In the genomic region with DNA sequence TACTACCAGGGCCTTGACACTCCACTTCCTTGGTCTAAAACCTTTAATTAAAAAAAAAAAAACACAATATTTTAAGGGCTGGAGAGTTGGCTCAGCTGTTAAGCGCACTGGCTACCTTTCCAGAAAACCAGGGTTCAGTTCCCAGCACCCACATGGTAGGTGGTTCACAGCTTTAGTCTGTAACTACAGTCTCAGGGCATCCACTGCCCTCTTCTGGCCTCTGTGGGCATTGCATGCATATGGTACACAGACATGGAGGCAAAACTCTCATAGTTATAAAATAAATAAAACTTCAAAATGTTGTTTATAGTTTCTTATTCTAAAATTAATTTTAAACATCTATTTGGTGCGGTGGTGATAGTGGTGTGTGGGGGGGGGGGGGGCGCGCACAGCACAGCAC, we compare ENCODE assay signal across 17 mouse cellular contexts. TPM values are rescaled to one million over a fixed set of nuclear protein-coding genes. Genes with fewer than 3 reads are reported as not detected.
DNase-seq lines count a peak whose midpoint lies in the region; ATAC-seq and TF ChIP-seq lines count a peak whose summit lies in the region.
"Had no signal": no experiment of that assay in that cellular context is flagged by ENCODE, and none has a peak within 500 bp of the region (broad histone marks: within the 10 kb centered on the region; RNA-seq: fewer than 3 reads in every experiment).

No protein-coding gene starts in this region.

- 96% methylated on average over 4 of the region's 4 CpGs for WGBS in hindbrain, postnatal 0 days
- WGBS in hindbrain, embryonic 11.5 days: 89% methylated on average over 4 of the region's 4 CpGs
- 96% methylated on average over 4 of the region's 4 CpGs for WGBS in midbrain, embryonic 11.5 days
- WGBS in midbrain, embryonic 13.5 days: 91% methylated on average over 4 of the region's 4 CpGs

- no peak overlapping the region for H3K27ac ChIP-seq in hindbrain, postnatal 0 days
- no peak overlapping the region for H3K27ac ChIP-seq in hindbrain, embryonic 11.5 days (ENCODE audit: low read depth, low read length)
- H3K27ac ChIP-seq in midbrain, embryonic 11.5 days (ENCODE audit: low read depth, low read length): no peak overlapping the region
- H3K27ac ChIP-seq in midbrain, embryonic 13.5 days: no peak overlapping the region
- H3K27ac ChIP-seq: limb, embryonic 12.5 days; stomach, embryonic 15.5 days had no signal

- ATAC-seq in hindbrain, postnatal 0 days: no peak
- no peak for ATAC-seq in hindbrain, embryonic 11.5 days (ENCODE audit: low FRiP score)
- no peak for ATAC-seq in midbrain, embryonic 11.5 days (ENCODE audit: low FRiP score)
- no peak for ATAC-seq in midbrain, embryonic 13.5 days
- no peak for ATAC-seq in megakaryocyte-erythroid progenitor cell, adult 5-6 weeks (replicated peaks; ENCODE audit: low FRiP score, low TSS enrichment, poor library complexity, severe bottlenecking)
- ATAC-seq: inflammation-experienced regulatory T-cells, adult 6 months had no signal

- no peak overlapping the region for H3K4me2 ChIP-seq in hindbrain, postnatal 0 days (ENCODE audit: low read depth, low read length)
- no peak overlapping the region for H3K4me2 ChIP-seq in hindbrain, embryonic 11.5 days (replicated peaks; ENCODE audit: low read depth, low read length)
- no peak overlapping the region for H3K4me2 ChIP-seq in midbrain, embryonic 11.5 days
- no peak overlapping the region for H3K4me2 ChIP-seq in midbrain, embryonic 13.5 days (replicated peaks)
- H3K4me2 ChIP-seq: limb, embryonic 12.5 days; stomach, embryonic 15.5 days had no signal

- peaks cover 3% of the 10 kb centered on the region; the same call in 1 of the 2 replicates for H3K4me1 ChIP-seq in hindbrain, postnatal 0 days (ENCODE audit: insufficient read depth, low read length)
- no peaks in the 10 kb centered on the region; the same call in 1 of the 2 replicates for H3K4me1 ChIP-seq in hindbrain, embryonic 11.5 days (replicated peaks; ENCODE audit: control insufficient read depth, insufficient read depth, low read length)
- H3K4me1 ChIP-seq in midbrain, embryonic 11.5 days (ENCODE audit: control insufficient read depth, insufficient read depth, low read length): 0 out of 2 replicates have a peak, but pooled peaks cover 3% of the 10 kb centered on the region
- H3K4me1 ChIP-seq in midbrain, embryonic 13.5 days (replicated peaks): peaks cover 12% of the 10 kb centered on the region
- H3K4me1 ChIP-seq: stomach, embryonic 15.5 days had no signal

- no peak for DNase-seq in hindbrain, postnatal 0 days (ENCODE audit: low spot score)
- no peak for DNase-seq in hindbrain, embryonic 11.5 days (ENCODE audit: low spot score)
- peak; percentile 81 for DNase-seq in midbrain, embryonic 11.5 days (ENCODE audit: low spot score, missing footprints)
- peak; percentile 53 for DNase-seq in ES-CJ7 (ENCODE audit: low read depth, low spot score)
- peak; percentile 47 for DNase-seq in naive thymus-derived CD4-positive, alpha-beta T cell, adult 2 months (ENCODE audit: low read depth)
- DNase-seq in layer of hippocampus, adult 9-10 months (ENCODE audit: low spot score): no peak
- DNase-seq: adrenal gland, postnatal 10 days; cerebellum, adult 11-12 months; gastrocnemius, postnatal 25 days; heart, postnatal 10 days; right cerebral cortex, adult 18-20 months had no signal

- peak; percentile 35; the same call in 1 of the 2 replicates for TF ChIP-seq CTCF in hindbrain, postnatal 0 days (IDR thresholded peaks at IDR 0.05; ENCODE audit: low read depth)

- no peak overlapping the region for H3K9ac ChIP-seq in hindbrain, postnatal 0 days (replicated peaks; ENCODE audit: low read length)
- no peak overlapping the region for H3K9ac ChIP-seq in hindbrain, embryonic 11.5 days (ENCODE audit: low read depth, low read length)
- H3K9ac ChIP-seq in midbrain, embryonic 11.5 days (ENCODE audit: low read length): no peak overlapping the region
- no peak overlapping the region for H3K9ac ChIP-seq in midbrain, embryonic 13.5 days (replicated peaks)
- H3K9ac ChIP-seq: limb, embryonic 12.5 days; stomach, embryonic 15.5 days had no signal

- no peaks in the 10 kb centered on the region for H3K36me3 ChIP-seq in hindbrain, postnatal 0 days (ENCODE audit: insufficient read depth, low read length)
- no peaks in the 10 kb centered on the region for H3K36me3 ChIP-seq in hindbrain, embryonic 11.5 days (ENCODE audit: control insufficient read depth, insufficient read depth, low read length)
- no peaks in the 10 kb centered on the region for H3K36me3 ChIP-seq in midbrain, embryonic 11.5 days (ENCODE audit: control insufficient read depth, insufficient read depth, low read length)
- H3K36me3 ChIP-seq in midbrain, embryonic 13.5 days: no peaks in the 10 kb centered on the region
- H3K36me3 ChIP-seq: G1E; limb, embryonic 12.5 days; stomach, embryonic 15.5 days had no signal

- no peaks in the 10 kb centered on the region for H3K9me3 ChIP-seq in hindbrain, postnatal 0 days (ENCODE audit: low read length)
- H3K9me3 ChIP-seq in hindbrain, embryonic 11.5 days (ENCODE audit: control insufficient read depth, low read length): no peaks in the 10 kb centered on the region
- H3K9me3 ChIP-seq in midbrain, embryonic 11.5 days (ENCODE audit: control insufficient read depth, low read length): no peaks in the 10 kb centered on the region
- no peaks in the 10 kb centered on the region for H3K9me3 ChIP-seq in midbrain, embryonic 13.5 days
- H3K9me3 ChIP-seq: G1E; limb, embryonic 12.5 days; stomach, embryonic 15.5 days had no signal

- no peak overlapping the region for H3K4me3 ChIP-seq in hindbrain, postnatal 0 days (ENCODE audit: low read length)
- no peak overlapping the region for H3K4me3 ChIP-seq in hindbrain, embryonic 11.5 days (ENCODE audit: low read depth, low read length)
- no peak overlapping the region for H3K4me3 ChIP-seq in midbrain, embryonic 11.5 days (ENCODE audit: low read depth, low read length)
- H3K4me3 ChIP-seq in midbrain, embryonic 13.5 days (replicated peaks): no peak overlapping the region
- H3K4me3 ChIP-seq: limb, embryonic 12.5 days; stomach, embryonic 15.5 days had no signal

- H3K27me3 ChIP-seq in hindbrain, postnatal 0 days (ENCODE audit: insufficient read depth, low read length): no peaks in the 10 kb centered on the region
- H3K27me3 ChIP-seq in hindbrain, embryonic 11.5 days (ENCODE audit: control insufficient read depth, insufficient read depth, low read length): peaks cover 11% of the 10 kb centered on the region
- peaks cover 10% of the 10 kb centered on the region; the same call in 1 of the 2 replicates for H3K27me3 ChIP-seq in midbrain, embryonic 11.5 days (ENCODE audit: control insufficient read depth, insufficient read depth, low read length)
- peaks cover 34% of the 10 kb centered on the region for H3K27me3 ChIP-seq in midbrain, embryonic 13.5 days
- H3K27me3 ChIP-seq: stomach, embryonic 15.5 days had no signal

RNA-seq across cellular contexts. Expression of a gene that starts 1.6 kb away (rescaled TPM):
- 11.3 and 13.5 TPM in 2 replicates for total RNA-seq in hindbrain, postnatal 0 days (2014; rRNA removed)
- polyA plus RNA-seq in hindbrain, postnatal 0 days (2015; fragmentation: Nextera tagmentation; extraction: Ambion mirVana): 4.0 and 4.5 TPM in 2 replicates
- 0.34 and 0.54 TPM in 2 replicates for polyA plus RNA-seq in hindbrain, embryonic 11.5 days (2014; fragmentation: Nextera tagmentation; extraction: Ambion mirVana)
- 0.22 and 0.26 TPM in 2 replicates for polyA plus RNA-seq in midbrain, embryonic 11.5 days (2014; fragmentation: Nextera tagmentation; extraction: Ambion mirVana)
- 0.52 and 0.86 TPM in 2 replicates for polyA plus RNA-seq in midbrain, embryonic 13.5 days (2015; fragmentation: Nextera tagmentation; extraction: Ambion mirVana)
- 0.42 TPM in 1 of 2 replicates, not detected in the other for total RNA-seq in megakaryocyte-erythroid progenitor cell, adult 5-6 weeks (2014; fragmentation: Nextera tagmentation)
- total RNA-seq in megakaryocyte-erythroid progenitor cell, adult 5-6 weeks (2017): 0.23 and 0.42 TPM in 2 replicates
- polyA plus RNA-seq: G1E had no signal

Comparison
In these comparisons a context has a peak if more than half of its experiments do, and no peak if none do; other contexts are left out.
1. DNase-seq: peak in midbrain, embryonic 11.5 days (single experiment), ES-CJ7 (single experiment) and naive thymus-derived CD4-positive, alpha-beta T cell, adult 2 months (single experiment); none in hindbrain, postnatal 0 days (single experiment), hindbrain, embryonic 11.5 days (single experiment) and layer of hippocampus, adult 9-10 months (single experiment).